Mouse (Mus musculus) olfactory bulb, adult 2 months (tissue): Measurements from ENCODE around the gene Kcnab3. TPM values are rescaled to one million over a fixed set of nuclear protein-coding genes. Genes with fewer than 3 reads are reported as not detected.
"Not testable (repeated sequence)": the region's sequence is repeated elsewhere in the genome, so short reads cannot be mapped to it uniquely, and the experiment has no call there.

Experiments
- H3K27ac ChIP-seq: fragments of 200-500 bp; 2 replicates; pipeline ENCODE4 v1.5.1; 2012; ENCODE audit warnings: low read depth, low read length; ENCODE audit not compliant: insufficient read depth
- H3K4me1 ChIP-seq: fragments of 200-500 bp; 2 replicates; pipeline ENCODE4 v1.6.1; 2012; ENCODE audit warnings: low read length; ENCODE audit not compliant: control insufficient read depth, insufficient read depth
- H3K4me3 ChIP-seq: fragments of 200-500 bp; 2 replicates; pipeline ENCODE4 v1.5.1; 2012; ENCODE audit warnings: mild to moderate bottlenecking, low read depth, low read length, moderate library complexity; ENCODE audit not compliant: insufficient read depth
- CTCF ChIP-seq: fragments of 200-500 bp; IDR thresholded peaks from 2 replicates; pipeline ENCODE4 v1.5.1; 2012; ENCODE audit warnings: low read depth, mild to moderate bottlenecking, low read length, moderate library complexity; ENCODE audit not compliant: insufficient read depth
- POLR2A ChIP-seq: fragments of 200-500 bp; IDR thresholded peaks from 2 replicates; pipeline ENCODE4 v1.6.1; 2012; ENCODE audit warnings: mild to moderate bottlenecking, low read depth, low read length, moderate library complexity; ENCODE audit not compliant: insufficient read depth
- WGBS: fragments of 180-500 bp; shearing (Covaris S2); methylation state at CpG from one replicate; pipeline ENCODE4 v1.1.7; 2018; 5-methylcytosine and 5-hydroxymethylcytosine counted together
- polyA plus RNA-seq: library from polyadenylated mRNA; stranded (reverse); fragments of >200 nt; gene quantifications from 2 replicates; pipeline ENCODE4 v1.2.4, GENCODE M21; 2012; ENCODE audit warnings: low replicate concordance; ENCODE audit not compliant: missing spikeins, insufficient read depth, insufficient read length

The Kcnab3 gene
- polyA plus RNA-seq, 1 experiment = not detected

DNA sequence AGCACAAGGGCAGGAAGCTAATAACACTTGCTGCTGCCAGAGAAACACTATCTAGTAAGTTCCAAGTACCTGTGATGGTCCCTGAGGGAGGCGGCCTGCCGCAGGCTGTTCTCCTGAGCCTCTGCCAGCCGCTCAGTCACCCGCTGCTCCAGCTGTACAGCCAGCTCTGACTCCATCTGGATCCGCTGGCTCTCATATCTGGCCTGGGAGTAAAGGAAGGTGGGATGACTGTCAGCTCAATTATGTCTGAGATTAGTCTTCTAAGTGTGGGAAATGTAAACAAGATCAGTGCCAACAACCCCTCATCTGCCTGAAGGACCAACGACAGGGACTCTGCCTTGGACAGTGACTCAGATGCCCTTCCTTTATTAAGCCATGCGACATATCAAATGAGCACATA lies 14.8 kb upstream of the Kcnab3 start:
- H3K4me1 ChIP-seq = peaks cover 3% of the 10 kb centered on the region; the same call in 1 of the 2 replicates
- H3K27ac ChIP-seq = no peak overlapping the region
- TF ChIP-seq POLR2A (no peak), CTCF (no peak)
- 63% methylated on average over 7 of the region's 7 CpGs for WGBS
- no peak overlapping the region for H3K4me3 ChIP-seq

DNA sequence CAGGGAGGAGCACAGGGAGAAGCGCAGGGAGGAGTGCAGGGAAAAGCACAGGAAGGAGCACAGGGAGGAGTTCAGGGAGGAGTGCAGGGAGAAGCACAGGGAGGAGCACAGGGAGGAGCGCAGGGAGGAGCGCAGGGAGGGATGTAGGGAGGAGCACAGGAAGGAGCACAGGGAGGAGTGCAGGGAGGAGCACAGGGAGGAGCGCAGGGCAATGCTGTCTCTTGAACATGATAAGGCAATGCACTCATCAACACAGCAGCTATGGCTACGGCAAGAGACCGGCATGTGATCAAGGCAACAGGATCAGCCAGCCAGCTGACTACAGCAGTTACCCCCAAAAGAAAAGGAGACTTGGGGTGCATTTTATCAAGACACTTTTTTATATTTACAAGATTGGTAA lies 9.7 kb upstream of the Kcnab3 start:
- 96% methylated on average over 6 of the region's 6 CpGs for WGBS
- peaks cover 3% of the 10 kb centered on the region; the same call in 1 of the 2 replicates for H3K4me1 ChIP-seq
- TF ChIP-seq CTCF = no peak
- TF ChIP-seq POLR2A = no peak
- no peak overlapping the region for H3K4me3 ChIP-seq
- no peak overlapping the region for H3K27ac ChIP-seq

DNA sequence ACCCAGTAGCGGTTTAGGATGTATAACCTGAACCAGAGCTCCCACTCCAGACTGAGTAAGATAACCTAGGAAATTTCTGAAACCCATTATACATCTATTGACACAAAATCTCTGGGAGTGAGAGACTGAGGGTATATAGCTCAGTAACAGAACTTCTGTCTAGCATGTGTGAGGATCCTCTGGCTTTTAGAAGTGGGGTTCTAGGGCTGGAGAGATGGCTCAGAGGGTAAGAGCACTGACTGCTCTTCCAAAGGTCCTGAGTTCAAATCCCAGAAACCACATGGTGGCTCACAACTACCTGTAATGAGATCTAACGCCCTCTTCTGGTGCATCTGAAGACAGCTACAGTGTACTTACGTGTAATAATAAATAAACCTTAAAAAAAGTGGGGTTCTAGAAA lies 8.1 kb upstream of the Kcnab3 start:
- not testable (repeated sequence) for H3K4me3 ChIP-seq, H3K27ac ChIP-seq
- WGBS = 87% methylated on average over 3 of the region's 3 CpGs
- H3K4me1 ChIP-seq = peaks cover 11% of the 10 kb centered on the region

DNA sequence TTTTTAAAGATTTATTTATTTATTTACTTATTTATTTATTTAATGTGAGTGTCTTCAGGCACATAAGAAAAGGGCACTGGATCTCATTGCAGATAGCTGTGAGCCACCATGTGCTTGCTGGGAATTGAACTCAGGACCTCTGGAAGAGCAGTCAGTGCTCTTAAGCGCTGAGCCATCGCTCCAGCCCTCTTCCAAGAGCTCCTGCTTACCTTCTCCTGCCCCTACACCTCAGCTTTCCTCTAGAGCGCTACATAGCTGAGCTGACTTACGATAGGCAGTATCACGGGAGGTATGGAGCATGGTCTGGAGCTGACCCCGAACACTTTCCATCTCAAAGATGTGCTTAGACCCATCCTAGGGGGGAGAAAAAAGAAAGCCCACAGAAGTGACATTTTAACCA lies 4.5 kb upstream of the Kcnab3 start:
- H3K4me1 ChIP-seq = peaks cover 22% of the 10 kb centered on the region
- TF ChIP-seq CTCF (no peak), POLR2A (no peak)
- H3K27ac ChIP-seq = no peak overlapping the region
- H3K4me3 ChIP-seq = no peak overlapping the region
- 95% methylated on average over 6 of the region's 6 CpGs for WGBS

DNA sequence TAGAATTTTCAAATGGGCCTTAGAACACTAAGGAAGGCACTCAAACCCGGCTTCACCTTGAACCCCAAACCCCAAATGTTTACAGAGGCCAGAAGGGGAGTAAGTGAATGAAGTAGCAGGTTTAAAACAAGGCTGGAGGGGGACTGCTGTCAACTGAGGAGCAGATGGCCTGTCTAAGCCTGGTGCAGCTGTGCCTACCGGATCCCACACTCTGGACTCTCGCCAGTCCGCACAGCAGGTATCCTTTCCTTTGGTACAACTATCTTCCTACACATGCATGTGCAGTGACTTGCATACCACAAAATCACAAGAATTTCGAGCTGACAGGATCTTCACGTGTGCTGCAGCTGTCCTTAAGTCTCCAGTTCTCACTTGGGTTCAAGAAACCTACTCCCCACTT lies 4.0 kb upstream of the Kcnab3 start:
- no peak overlapping the region for H3K27ac ChIP-seq
- no peak overlapping the region for H3K4me3 ChIP-seq
- TF ChIP-seq CTCF (no peak), POLR2A (no peak)
- peaks cover 25% of the 10 kb centered on the region for H3K4me1 ChIP-seq
- 55% methylated on average over 6 of the region's 6 CpGs for WGBS

DNA sequence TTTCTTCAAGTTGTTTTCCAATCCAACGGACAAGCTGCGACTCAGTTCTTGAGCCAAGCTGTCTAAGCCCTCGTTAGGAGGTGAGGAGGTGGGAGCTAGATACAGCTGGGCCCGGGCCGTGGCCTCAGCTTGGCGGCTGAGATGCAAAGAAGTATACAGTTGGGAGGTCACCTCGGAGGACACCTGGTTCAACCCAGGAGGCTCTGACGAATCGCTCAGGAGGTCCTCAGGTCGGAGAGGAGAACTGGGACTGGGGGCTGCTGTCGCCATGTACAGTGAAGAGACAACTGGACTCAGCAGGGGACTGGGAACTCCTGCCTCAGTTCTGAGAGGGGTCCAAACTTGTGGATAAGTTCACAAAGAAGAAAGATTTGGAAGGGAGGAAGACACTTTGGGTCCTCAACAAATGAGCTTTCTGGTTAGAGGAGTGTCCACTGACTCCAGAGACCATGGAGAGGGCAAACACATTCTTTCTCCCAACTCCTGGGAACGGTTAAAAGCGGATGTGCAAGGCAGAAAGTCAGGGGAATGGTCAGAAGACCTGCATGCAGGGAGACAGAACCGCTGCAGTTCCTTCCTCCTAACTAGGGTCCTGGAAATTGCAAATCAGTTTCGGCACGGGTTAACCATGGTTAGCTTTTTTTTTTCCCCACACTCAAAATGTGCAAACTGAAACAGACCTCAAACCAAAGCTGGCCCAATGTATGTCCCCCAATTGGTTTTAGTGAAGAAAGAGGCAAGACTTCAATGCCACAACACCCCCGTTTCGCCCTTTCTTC lies 3.2 kb upstream of the Kcnab3 start:
- Histone ChIP-seq H3K4me3 (peak overlapping the region; percentile 77), H3K27ac (peak overlapping the region; percentile 82), H3K4me1 (peaks cover 31% of the 10 kb centered on the region)
- 10% methylated on average over 18 of the region's 18 CpGs for WGBS
- TF ChIP-seq CTCF = no peak
- TF ChIP-seq POLR2A = no peak

DNA sequence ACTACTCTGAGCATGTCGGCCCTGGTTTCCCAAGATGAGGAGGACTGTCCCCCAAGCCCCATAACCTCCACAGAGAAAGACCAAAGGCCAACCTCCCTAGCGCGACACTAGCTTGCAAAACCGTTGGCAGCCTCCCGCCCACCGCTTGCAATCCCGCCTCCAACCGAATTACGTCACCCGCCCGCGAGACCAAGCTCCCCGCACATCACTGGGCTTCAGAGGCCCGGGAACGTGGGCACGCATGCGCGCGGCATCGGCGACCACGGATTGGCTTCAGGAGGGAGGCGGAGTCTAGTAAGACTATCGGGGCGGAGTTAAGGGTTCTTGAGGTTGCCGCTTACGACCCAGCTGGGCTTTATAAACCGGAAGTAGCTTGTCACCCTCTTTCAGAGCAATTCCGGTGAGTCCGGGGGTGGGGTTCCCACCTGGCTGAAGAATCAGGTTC lies 2.4 kb upstream of the Kcnab3 start, which contains the start of the genes Cntrob and Trappc1:
Cntrob (minus strand) TSS at position 109 of the 445 bp plus-strand sequence.
Trappc1 (plus strand) TSS at position 314 of the 445 bp plus-strand sequence.
- under 1% methylated on average over 30 of the region's 30 CpGs for WGBS
- Histone ChIP-seq H3K4me3 (peak within 1 kb of the TSS; percentile 77), H3K4me1 (peaks cover 36% of the 10 kb centered on the region), H3K27ac (peak within 1 kb of the TSS; percentile 82)
- TF ChIP-seq CTCF = no peak
- peak; percentile 89 for TF ChIP-seq POLR2A

DNA sequence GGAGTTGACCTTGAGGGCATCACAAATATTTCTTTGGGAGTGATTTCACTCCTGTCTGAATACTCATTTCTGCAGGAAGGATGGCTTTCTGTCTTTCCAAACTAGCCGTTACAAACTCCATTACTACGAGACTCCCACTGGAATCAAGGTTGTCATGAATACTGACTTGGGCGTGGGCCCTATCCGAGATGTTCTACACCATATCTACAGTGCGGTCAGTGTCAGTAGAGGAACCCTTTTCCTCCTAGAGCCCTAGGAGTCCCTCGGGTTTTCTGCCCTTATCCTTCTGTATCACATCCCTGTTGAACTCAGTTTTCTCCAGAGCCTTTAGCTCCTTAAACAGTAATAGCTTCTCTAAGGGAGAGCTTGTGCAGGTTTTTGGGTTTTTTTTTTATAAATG lies 1.3 kb upstream of the Kcnab3 start:
- WGBS = 77% methylated on average over 6 of the region's 6 CpGs
- no peak overlapping the region for H3K27ac ChIP-seq
- TF ChIP-seq POLR2A (no peak), CTCF (no peak)
- H3K4me3 ChIP-seq = no peak overlapping the region
- peaks cover 36% of the 10 kb centered on the region for H3K4me1 ChIP-seq

DNA sequence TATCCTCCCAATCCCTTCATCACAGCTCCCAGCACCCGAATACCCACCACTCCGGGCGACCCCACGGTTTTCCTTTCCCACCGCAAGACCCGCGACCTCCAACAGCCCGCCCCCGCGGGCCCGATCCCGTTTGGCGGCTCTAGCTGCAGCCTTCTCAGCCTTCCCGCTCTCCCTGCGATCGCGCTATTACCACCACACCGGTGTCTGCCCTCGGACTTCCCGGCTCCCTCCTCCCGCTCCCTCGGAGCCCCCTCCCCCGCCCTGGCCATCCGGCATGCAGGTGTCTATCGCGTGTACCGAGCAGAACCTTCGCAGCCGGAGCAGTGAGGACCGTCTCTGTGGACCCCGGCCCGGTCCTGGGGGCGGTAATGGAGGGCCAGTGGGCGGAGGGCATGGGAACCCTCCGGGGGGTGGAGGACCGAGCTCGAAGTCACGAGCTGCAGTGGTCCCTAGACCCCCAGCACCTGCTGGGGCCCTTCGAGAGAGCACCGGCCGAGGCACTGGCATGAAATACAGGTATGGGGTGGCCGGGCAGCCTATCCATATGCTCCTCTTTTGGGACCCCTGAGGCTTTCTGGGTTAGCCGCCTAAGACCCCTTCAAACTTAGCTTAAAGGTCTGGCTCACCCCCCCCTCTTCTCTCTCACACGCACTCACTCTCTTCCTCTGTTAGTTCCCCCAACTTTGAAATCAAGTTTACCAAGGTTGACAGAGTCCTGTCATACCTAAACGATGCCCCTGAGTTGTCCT lies 524 bp downstream of the Kcnab3 start:
- WGBS = 1% methylated on average over 45 of the region's 45 CpGs
- H3K4me1 ChIP-seq = peaks cover 42% of the 10 kb centered on the region
- H3K4me3 ChIP-seq = peak overlapping the region; percentile 69
- TF ChIP-seq POLR2A = no peak
- TF ChIP-seq CTCF = no peak
- H3K27ac ChIP-seq = peak overlapping the region; percentile 60

DNA sequence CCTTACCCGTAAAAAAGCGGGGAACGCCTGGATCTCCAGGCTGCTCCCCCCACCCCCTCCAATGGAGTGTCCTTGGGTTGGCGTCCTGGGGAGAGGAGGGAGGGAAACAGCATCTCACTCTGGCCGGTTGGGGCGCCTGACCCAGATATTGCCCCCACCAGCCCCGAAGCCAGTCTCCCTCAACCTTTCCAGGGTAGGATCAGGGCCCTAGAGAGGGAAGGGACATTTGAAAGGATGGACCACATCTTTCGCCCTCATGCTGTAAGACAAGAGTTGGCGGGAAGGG lies 1.0 kb downstream of the Kcnab3 start:
- H3K4me1 ChIP-seq = peaks cover 42% of the 10 kb centered on the region
- TF ChIP-seq CTCF = peak; percentile 20; the same call in 1 of the 2 replicates
- TF ChIP-seq POLR2A = no peak
- 19% methylated on average over 9 of the region's 9 CpGs for WGBS
- peak overlapping the region; percentile 60 for H3K27ac ChIP-seq
- H3K4me3 ChIP-seq = peak overlapping the region; percentile 69
